In the genomic region with DNA sequence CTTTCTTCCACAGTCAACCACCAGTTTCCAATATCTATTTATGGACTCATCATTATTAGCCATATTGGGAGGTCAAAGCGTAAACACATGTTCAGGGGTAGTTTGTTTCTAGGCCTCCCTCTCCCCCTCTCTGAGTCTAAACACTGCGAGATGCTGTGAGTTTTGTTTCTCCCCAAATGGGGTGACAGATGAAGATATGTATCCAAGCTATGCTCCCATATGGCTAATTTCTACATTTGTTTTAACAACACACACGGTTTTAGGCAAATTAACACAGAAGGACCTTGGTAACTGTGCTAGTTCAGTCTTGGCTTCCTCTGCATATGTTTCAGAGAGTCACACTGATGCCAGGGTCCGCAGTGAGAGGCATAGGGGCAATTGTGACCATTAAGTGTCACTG, we compare ENCODE assay signal across 27 mouse cellular contexts.
"Had no signal": no experiment of that assay in that cellular context is flagged by ENCODE, and none has a peak within 500 bp of the region (broad histone marks: within the 10 kb centered on the region; RNA-seq: fewer than 3 reads in every experiment).

No protein-coding gene starts in this region.

- H3K36me3 ChIP-seq: heart, embryonic 13.5 days; heart, embryonic 15.5 days; intestine, embryonic 15.5 days; limb, embryonic 10.5 days; liver, embryonic 13.5 days; liver, embryonic 15.5 days had no signal

- H3K9ac ChIP-seq: heart, embryonic 13.5 days; heart, embryonic 15.5 days; hindbrain, embryonic 14.5 days; intestine, embryonic 15.5 days; limb, embryonic 12.5 days; liver, embryonic 13.5 days; liver, embryonic 15.5 days had no signal

- DNase-seq: gastrocnemius, postnatal 14 days; gastrocnemius, postnatal 36 days; heart, adult 11 months; heart, adult 2 months; heart, postnatal 14 days; heart, postnatal 36 days; kidney, adult 18-20 months; kidney, adult 8-10 months; kidney, postnatal 10 days; kidney, postnatal 25 days; kidney, postnatal 4 days; liver; liver, embryonic 13.5 days had no signal

- H3K27me3 ChIP-seq: heart, embryonic 13.5 days; heart, embryonic 15.5 days; intestine, embryonic 15.5 days; limb, embryonic 12.5 days; liver, embryonic 13.5 days; liver, embryonic 15.5 days had no signal

- H3K4me3 ChIP-seq: heart, adult 2 months; heart, embryonic 13.5 days; heart, embryonic 15.5 days; intestine, embryonic 15.5 days; layer of hippocampus, adult 2 months; left cerebral cortex, adult 2 months; limb, embryonic 10.5 days; limb, embryonic 12.5 days; liver, embryonic 13.5 days; liver, embryonic 15.5 days had no signal

- H3K9me3 ChIP-seq: heart, embryonic 13.5 days; heart, embryonic 15.5 days; intestine, embryonic 15.5 days; limb, embryonic 10.5 days; limb, embryonic 12.5 days; liver, embryonic 13.5 days; liver, embryonic 15.5 days had no signal

- H3K4me1 ChIP-seq: heart, embryonic 13.5 days; heart, embryonic 15.5 days; intestine, embryonic 15.5 days; liver, embryonic 13.5 days; liver, embryonic 15.5 days had no signal

- ATAC-seq: hindbrain, embryonic 16.5 days; inflammation-experienced regulatory T-cells, adult 6 months; intestine, embryonic 15.5 days; intestine, postnatal 0 days had no signal

- H3K4me2 ChIP-seq: heart, embryonic 11.5 days; heart, embryonic 13.5 days; heart, embryonic 15.5 days; hindbrain, embryonic 14.5 days; intestine, embryonic 15.5 days; limb, embryonic 12.5 days; liver, embryonic 11.5 days; liver, embryonic 13.5 days; liver, embryonic 15.5 days had no signal

- H3K27ac ChIP-seq: heart, adult 2 months; heart, embryonic 13.5 days; heart, embryonic 15.5 days; hindbrain, embryonic 14.5 days; intestine, embryonic 15.5 days; layer of hippocampus, adult 2 months; left cerebral cortex, adult 2 months; limb, embryonic 10.5 days; limb, embryonic 12.5 days; liver, embryonic 13.5 days; liver, embryonic 15.5 days had no signal
